Mouse (Mus musculus) bone marrow, adult 2 months (tissue): ENCODE measurements around the gene Park7.

Experiments used
- CTCF ChIP-seq: fragments of 200-500 bp; IDR thresholded peaks from 2 replicates; pipeline ENCODE4 v1.5.1; 2011; ENCODE audit warnings: low read length, control low read depth; ENCODE audit not compliant: control insufficient read depth, insufficient read depth
- POLR2A ChIP-seq: fragments of 200-500 bp; IDR thresholded peaks from 2 replicates; pipeline ENCODE4 v1.6.1; 2011; ENCODE audit warnings: low read depth, mild to moderate bottlenecking, control low read depth, low read length, borderline replicate concordance; ENCODE audit not compliant: control insufficient read depth

DNA sequence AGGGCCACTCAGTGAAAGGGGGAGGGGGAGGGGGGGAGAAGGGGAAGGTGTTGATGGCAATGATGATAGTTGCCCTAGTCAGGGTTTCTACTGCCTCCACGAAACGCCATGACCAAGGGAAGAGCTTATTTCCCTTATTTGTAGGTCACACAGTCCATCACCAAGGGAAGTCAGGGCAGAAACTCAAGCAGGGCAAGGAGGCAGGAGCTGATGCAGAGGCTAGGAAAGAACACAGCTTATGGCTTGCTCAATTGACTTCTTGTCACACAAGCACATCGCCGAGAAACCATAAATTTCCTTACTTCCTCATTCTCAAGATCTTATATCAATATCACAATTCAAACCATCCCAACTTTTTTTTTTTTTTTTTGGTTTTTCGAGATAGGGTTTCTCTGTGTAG, 22.9 kb downstream of the Park7 start:
- TF ChIP-seq CTCF (no peak), POLR2A (no peak)
